Mouse (Mus musculus) liver, embryonic 15.5 days (tissue): ENCODE results near the gene Pltp. TPM values are rescaled to one million over a fixed set of nuclear protein-coding genes. Genes with fewer than 3 reads are reported as not detected.
A peak's percentile ranks its signal among the peaks of the same experiment; 100 is the strongest.

Source experiments
- ATAC-seq: fragments of 200-750 bp; cut with Nextera tagmentation; 2 replicates; pipeline ENCODE4 v1.8.0; 2017; ENCODE audit warnings: moderate number of reproducible peaks, mild to moderate bottlenecking, moderate library complexity; ENCODE audit not compliant: insufficient read depth
- H3K27ac ChIP-seq: fragments of 300-500 bp; sonication (generic); replicated peaks from 2 replicates; pipeline ENCODE4 v1.5.1; 2015; ENCODE audit warnings: mild to moderate bottlenecking, inconsistent platforms
- H3K27me3 ChIP-seq: fragments of 300-500 bp; sonication (generic); 2 replicates; pipeline ENCODE4 v1.6.1; 2015; ENCODE audit warnings: mild to moderate bottlenecking, inconsistent platforms
- H3K36me3 ChIP-seq: fragments of 300-500 bp; sonication (generic); replicated peaks from 2 replicates; pipeline ENCODE4 v1.6.1; 2015; ENCODE audit warnings: moderate library complexity, mild to moderate bottlenecking, inconsistent platforms
- H3K4me1 ChIP-seq: fragments of 300-500 bp; sonication (generic); replicated peaks from 2 replicates; pipeline ENCODE4 v1.6.1; 2015; ENCODE audit warnings: inconsistent platforms
- H3K4me2 ChIP-seq: fragments of 300-500 bp; sonication (generic); 2 replicates; pipeline ENCODE4 v1.6.1; 2015; ENCODE audit warnings: moderate library complexity, mild to moderate bottlenecking, inconsistent platforms
- H3K4me3 ChIP-seq: fragments of 300-500 bp; sonication (generic); replicated peaks from 2 replicates; pipeline ENCODE4 v1.5.1; 2015; ENCODE audit warnings: mild to moderate bottlenecking, inconsistent platforms
- H3K9ac ChIP-seq: fragments of 300-500 bp; sonication (generic); 2 replicates; pipeline ENCODE4 v1.6.1; 2015; ENCODE audit warnings: moderate library complexity, mild to moderate bottlenecking, inconsistent platforms
- H3K9me3 ChIP-seq: fragments of 300-500 bp; sonication (generic); replicated peaks from 2 replicates; pipeline ENCODE4 v1.6.1; 2016; ENCODE audit warnings: inconsistent platforms
- WGBS: fragments of 180-500 bp; shearing (Covaris S2); methylation state at CpG from one replicate; pipeline ENCODE4 v1.1.7; 2015; ENCODE audit warnings: mixed read lengths; ENCODE audit not compliant: insufficient replicate concordance; 5-methylcytosine and 5-hydroxymethylcytosine counted together
- polyA plus RNA-seq: library from polyadenylated mRNA; unstranded; fragments of >200 nt; fragmentation: Nextera tagmentation; extraction: Ambion mirVana; gene quantifications from 2 replicates; pipeline ENCODE4 v1.2.1, GENCODE M21; 2015

Pltp gene
- polyA plus RNA-seq, 1 experiment from 2014 or later = 17.8 TPM

DNA sequence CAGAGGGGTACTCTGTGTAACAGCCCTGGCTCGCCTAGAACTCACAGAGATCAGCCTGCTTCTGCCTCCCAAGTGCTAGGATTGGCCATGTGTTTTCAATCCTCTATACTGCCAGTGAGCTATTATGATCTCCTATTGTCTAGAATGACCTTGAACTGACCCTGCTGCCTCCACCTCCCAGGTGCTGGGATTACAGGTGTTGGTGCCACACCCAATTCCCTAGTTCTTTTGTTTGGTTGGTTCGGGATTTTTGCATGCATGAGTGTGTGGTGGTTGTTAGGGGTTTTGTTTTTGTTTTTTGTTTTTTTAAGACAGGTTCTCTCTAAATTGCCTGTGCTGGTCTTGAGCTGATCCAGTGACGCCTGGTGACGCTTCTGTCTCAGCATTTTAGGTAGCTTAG, 33.5 kb downstream of the Pltp start:
- Histone ChIP-seq H3K4me2 (peak overlapping the region; percentile 83), H3K4me1 (peaks cover 33% of the 10 kb centered on the region), H3K36me3 (peaks cover 39% of the 10 kb centered on the region), H3K27ac (no peak overlapping the region), H3K4me3 (peak overlapping the region; percentile 73; the same call in 1 of the 2 replicates), H3K27me3 (no peaks in the 10 kb centered on the region), H3K9ac (no peak overlapping the region), H3K9me3 (no peaks in the 10 kb centered on the region)
- no peak for ATAC-seq
- WGBS = 73% methylated on average over 4 of the region's 4 CpGs

DNA sequence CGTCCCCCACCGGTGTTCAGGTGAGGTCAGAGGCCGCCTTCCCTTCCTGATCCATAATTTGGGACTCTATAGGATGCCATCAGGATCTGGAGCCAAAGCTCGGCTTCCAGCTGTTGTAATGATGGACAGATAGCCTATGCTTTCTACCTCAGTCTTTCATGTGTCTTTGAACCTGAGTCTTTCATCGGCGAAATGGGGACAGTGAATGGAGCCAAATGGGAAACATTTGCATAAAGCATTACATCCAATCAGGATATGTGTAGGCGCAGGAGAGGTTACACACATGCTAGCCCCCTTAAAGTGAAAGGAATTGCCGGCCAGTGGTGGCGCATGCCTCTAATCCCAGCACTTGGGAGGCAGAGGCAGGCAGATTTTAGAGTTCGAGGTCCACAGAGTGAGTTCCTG, 34.3 kb downstream of the Pltp start:
- H3K4me2 ChIP-seq = peak overlapping the region; percentile 83
- WGBS = under 1% methylated on average over 10 of the region's 10 CpGs

DNA sequence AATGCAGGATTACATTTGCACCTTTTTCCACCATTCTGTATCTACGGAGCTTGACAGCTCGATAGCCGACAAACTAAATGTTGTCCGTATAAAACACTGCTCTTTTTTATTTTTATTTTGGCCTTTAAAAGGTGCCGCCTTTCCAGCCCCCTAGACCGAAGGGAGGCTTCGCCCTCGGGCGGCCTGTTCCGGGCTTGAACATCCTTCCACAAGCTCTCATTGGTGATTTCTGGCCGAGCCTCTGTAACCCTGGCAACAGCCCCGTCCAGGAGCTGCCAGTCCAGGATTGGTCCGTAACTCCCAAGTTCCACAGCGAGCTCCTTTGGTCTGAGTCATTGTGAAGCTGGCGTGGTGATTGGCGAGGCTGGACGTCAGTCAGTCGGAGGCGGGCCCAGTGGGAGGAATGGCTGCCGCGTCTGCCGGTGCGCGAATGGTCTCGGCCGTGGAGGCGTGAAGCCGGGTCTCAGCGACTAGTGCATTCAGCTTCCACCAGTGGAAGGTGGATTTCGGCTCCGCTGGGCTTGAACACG, 34.8 kb downstream of the Pltp start, which contains the start of gene Zswim1:
Gene Zswim1 (plus strand): TSS at position 51 of the 530 bp plus-strand sequence.
- peak; percentile 99 for ATAC-seq
- Histone ChIP-seq H3K4me3 (peak within 1 kb of the TSS; percentile 73), H3K4me1 (peaks cover 34% of the 10 kb centered on the region), H3K27ac (peak within 1 kb of the TSS; percentile 72), H3K9ac (peak within 1 kb of the TSS; percentile 71), H3K4me2 (peak within 1 kb of the TSS; percentile 83), H3K9me3 (no peaks in the 10 kb centered on the region), H3K27me3 (no peaks in the 10 kb centered on the region), H3K36me3 (peaks cover 39% of the 10 kb centered on the region)
- WGBS = 2% methylated on average over 32 of the region's 32 CpGs

More for the DNA sequence above, 34.3 kb downstream of the Pltp start:
- H3K9ac ChIP-seq = peak overlapping the region; percentile 71
- peak overlapping the region; percentile 73 for H3K4me3 ChIP-seq
- ATAC-seq = peak; percentile 59
- no peaks in the 10 kb centered on the region for H3K27me3 ChIP-seq
- no peaks in the 10 kb centered on the region for H3K9me3 ChIP-seq
- peak overlapping the region; percentile 72 for H3K27ac ChIP-seq
- H3K36me3 ChIP-seq = peaks cover 39% of the 10 kb centered on the region
- peaks cover 33% of the 10 kb centered on the region for H3K4me1 ChIP-seq

DNA sequence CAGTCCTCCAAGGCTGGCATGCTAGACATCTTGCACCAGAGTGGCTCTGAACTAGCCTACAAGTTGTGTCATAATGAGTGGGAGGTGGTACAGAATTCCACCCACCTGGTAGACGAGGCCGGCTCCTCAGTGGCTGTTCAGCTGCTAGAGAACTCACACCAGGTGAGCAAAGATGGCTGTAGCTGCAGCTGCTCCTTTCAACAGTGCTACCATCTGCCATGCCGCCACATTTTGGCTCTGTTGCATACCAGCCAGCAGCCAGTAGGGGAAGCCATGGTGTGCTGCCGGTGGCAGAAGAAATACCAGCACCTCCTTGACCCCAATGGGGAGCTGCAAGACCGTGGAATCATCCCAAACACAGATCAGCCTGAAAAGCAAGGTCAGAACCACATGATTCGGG, 36.5 kb downstream of the Pltp start:
- peaks cover 30% of the 10 kb centered on the region for H3K4me1 ChIP-seq
- H3K4me2 ChIP-seq = no peak overlapping the region
- H3K4me3 ChIP-seq = no peak overlapping the region
- H3K36me3 ChIP-seq = peaks cover 36% of the 10 kb centered on the region
- H3K27ac ChIP-seq = no peak overlapping the region
- H3K27me3 ChIP-seq = no peaks in the 10 kb centered on the region
- no peak overlapping the region for H3K9ac ChIP-seq
- no peak for ATAC-seq
- WGBS = 83% methylated on average over 6 of the region's 6 CpGs
- no peaks in the 10 kb centered on the region for H3K9me3 ChIP-seq

DNA sequence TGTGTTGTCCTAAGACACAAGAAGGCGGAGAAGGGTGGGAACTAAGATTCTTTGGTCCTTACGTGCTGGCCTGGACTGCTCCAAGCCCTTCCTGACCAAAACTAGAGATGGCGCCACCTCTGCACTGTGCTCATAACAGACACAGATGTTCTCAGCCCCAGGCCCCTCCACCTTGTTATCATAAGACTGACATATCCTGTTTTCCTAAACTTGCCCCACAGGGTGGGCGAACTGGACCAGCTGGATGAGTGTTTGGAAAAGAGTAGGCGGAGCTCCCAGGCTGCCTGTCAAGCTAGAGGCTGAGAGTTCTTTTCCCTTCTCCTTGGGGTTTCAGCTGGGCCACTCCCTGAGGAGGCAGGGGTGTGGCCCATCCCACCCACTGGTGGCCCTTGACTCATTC, 39.8 kb downstream of the Pltp start:
- no peaks in the 10 kb centered on the region for H3K27me3 ChIP-seq
- peaks cover 39% of the 10 kb centered on the region for H3K4me1 ChIP-seq
- H3K9me3 ChIP-seq = no peaks in the 10 kb centered on the region
- WGBS = 65% methylated on average over 5 of the region's 5 CpGs
- H3K27ac ChIP-seq = no peak overlapping the region
- ATAC-seq = no peak
- no peak overlapping the region for H3K9ac ChIP-seq
- H3K36me3 ChIP-seq = peaks cover 27% of the 10 kb centered on the region
- H3K4me2 ChIP-seq = no peak overlapping the region
- H3K4me3 ChIP-seq = no peak overlapping the region

DNA sequence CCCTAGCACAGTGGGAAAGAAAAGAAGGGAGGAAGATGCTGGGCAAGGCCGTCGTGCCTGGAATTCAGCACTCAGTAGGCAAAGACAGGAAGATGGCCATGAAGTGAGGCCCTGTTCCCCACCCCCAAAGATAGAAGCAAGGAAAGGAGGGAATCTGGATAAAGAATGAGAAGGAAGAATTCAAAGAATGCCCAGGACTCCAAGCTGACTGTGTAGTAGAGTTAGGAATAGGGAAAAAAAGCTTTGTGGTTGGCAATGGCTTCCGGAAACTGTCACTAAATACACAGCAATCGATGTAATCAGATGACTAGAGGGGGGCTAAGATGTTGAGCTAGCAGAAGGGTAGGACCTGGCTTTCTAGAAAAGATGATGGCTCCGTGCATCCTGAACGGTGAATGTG, 40.3 kb downstream of the Pltp start:
- no peak overlapping the region for H3K27ac ChIP-seq
- WGBS = 74% methylated on average over 6 of the region's 6 CpGs
- no peak for ATAC-seq

DNA sequence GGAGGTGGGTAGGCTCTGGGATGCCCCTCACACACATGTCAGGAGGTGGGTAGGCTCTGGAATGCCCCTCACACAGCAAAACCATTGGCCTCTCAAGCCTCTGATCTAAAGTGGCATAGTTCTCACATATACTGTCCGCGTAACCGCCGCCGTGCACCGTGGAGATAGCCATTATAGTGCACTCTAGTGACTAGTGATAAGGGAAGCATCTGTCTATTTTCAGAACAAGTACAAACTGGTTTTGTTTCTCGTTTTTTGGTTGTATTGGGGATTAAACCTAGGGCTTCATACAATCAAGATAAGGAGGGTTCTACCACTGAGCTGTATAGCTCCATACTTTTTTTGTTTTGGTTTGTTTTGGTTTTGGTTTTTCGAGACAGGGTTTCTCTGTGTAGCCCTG, 41.7 kb downstream of the Pltp start:
- Histone ChIP-seq H3K9me3 (no peaks in the 10 kb centered on the region), H3K4me3 (no peak overlapping the region), H3K9ac (no peak overlapping the region), H3K27me3 (no peaks in the 10 kb centered on the region), H3K27ac (peak overlapping the region; percentile 49), H3K4me1 (peaks cover 32% of the 10 kb centered on the region), H3K36me3 (peaks cover 20% of the 10 kb centered on the region), H3K4me2 (peak overlapping the region; percentile 41)
- peak; percentile 80 for ATAC-seq
- 55% methylated on average over 8 of the region's 8 CpGs for WGBS

More for the DNA sequence above, 40.3 kb downstream of the Pltp start:
- no peak overlapping the region for H3K4me3 ChIP-seq
- H3K27me3 ChIP-seq = no peaks in the 10 kb centered on the region
- peaks cover 30% of the 10 kb centered on the region for H3K36me3 ChIP-seq
- H3K4me1 ChIP-seq = peaks cover 35% of the 10 kb centered on the region
- no peaks in the 10 kb centered on the region for H3K9me3 ChIP-seq
- H3K4me2 ChIP-seq = no peak overlapping the region
- no peak overlapping the region for H3K9ac ChIP-seq

DNA sequence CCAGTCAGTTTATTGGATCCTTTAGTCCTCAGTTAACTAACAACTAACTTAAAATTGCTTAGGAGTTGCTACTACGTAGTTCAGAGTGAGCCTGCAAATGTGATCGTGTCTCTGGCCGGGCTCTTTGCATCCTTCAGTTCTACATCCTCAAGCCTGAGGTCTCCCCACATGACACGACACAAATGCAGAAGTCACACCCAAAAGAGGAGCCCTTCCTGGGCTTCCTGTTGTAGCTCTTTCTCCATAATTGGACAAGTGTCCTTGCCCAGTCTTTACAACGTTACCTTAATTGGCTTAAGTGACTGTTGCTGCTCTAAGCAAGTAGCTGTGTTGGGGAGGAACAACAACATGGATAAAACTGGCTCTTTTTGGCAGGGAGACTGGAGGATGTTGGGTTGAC, 42.2 kb downstream of the Pltp start:
- Histone ChIP-seq H3K27ac (peak overlapping the region; percentile 49), H3K36me3 (peaks cover 15% of the 10 kb centered on the region), H3K4me3 (no peak overlapping the region), H3K4me1 (peaks cover 32% of the 10 kb centered on the region), H3K27me3 (no peaks in the 10 kb centered on the region), H3K4me2 (peak overlapping the region; percentile 41), H3K9me3 (no peaks in the 10 kb centered on the region), H3K9ac (no peak overlapping the region)
- 44% methylated on average over 5 of the region's 5 CpGs for WGBS
- ATAC-seq = peak; percentile 66

DNA sequence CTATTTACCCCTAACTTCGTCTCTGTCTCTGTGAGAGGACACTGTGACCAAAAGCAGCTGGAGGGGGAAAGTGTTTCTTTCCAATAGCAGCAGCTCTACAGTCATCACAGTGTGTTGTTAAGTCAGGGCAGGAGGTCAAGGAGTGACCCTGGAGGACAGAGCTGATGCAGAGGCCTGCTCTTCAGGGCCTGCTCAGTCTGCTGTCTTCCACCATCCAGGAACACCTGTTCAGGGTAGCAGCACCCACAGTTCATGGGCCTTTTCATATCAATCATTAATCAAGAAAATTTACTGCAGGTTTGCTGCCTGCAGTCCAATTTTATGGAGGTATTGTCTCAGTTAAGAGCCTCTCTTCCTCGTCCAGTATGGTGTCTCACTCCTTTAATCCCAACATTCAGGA, 44.0 kb downstream of the Pltp start:
- H3K4me2 ChIP-seq = no peak overlapping the region
- no peak overlapping the region for H3K27ac ChIP-seq
- no peaks in the 10 kb centered on the region for H3K9me3 ChIP-seq
- ATAC-seq = no peak
- H3K4me1 ChIP-seq = peaks cover 32% of the 10 kb centered on the region
- 70% methylated on average over 2 of the region's 2 CpGs for WGBS
- no peaks in the 10 kb centered on the region for H3K27me3 ChIP-seq
- H3K9ac ChIP-seq = no peak overlapping the region
- no peak overlapping the region for H3K4me3 ChIP-seq
- peaks cover 24% of the 10 kb centered on the region for H3K36me3 ChIP-seq

DNA sequence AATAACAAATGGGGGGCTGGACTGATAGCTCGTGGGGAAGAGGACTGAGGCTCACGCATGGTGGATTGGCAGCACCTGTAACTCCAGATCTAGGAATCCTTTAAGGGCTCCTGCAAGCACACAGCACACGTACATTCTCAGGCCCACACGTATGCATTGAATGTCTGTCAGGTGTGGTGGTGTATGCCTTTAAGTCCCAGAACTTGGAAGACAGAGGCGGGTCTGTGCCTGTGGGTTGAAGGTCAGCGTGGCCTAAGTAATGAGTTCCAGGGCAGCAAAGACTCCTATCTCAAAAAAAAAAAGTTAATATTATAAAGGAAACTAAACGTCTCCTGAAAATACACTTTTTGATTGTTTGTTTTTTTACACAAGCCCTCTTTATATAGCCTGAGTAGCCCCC, 50.9 kb downstream of the Pltp start:
- ATAC-seq = no peak
- H3K9me3 ChIP-seq = no peaks in the 10 kb centered on the region
- peak overlapping the region; percentile 92; the same call in 1 of the 2 replicates for H3K4me3 ChIP-seq
- no peaks in the 10 kb centered on the region for H3K27me3 ChIP-seq
- H3K4me2 ChIP-seq = peak overlapping the region; percentile 91
- H3K4me1 ChIP-seq = peaks cover 39% of the 10 kb centered on the region
- 70% methylated on average over 7 of the region's 7 CpGs for WGBS
- H3K36me3 ChIP-seq = peaks cover 28% of the 10 kb centered on the region
- 0 out of 2 replicates have a peak overlapping the region, but pooled peaks have one; percentile 24 for H3K27ac ChIP-seq
- no peak overlapping the region for H3K9ac ChIP-seq

DNA sequence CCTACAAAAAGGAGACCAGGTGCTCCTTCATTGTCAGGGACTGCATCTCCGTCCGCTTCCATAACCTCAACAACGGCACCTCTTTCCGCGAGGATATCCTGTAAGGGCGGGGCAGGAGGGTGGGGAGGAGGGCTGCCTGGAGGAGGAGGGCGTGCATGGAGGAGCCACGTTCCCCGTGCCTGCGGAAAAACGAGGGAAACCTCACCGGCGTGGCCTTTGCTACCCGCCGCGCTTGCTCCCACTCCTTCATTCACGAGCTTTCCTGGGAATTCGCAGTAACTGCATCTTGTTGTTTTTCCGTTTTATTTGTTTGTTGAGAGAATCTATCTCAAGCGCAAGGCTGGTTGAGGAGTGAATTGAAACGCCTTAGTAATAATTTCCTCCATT, 52.2 kb downstream of the Pltp start:
- peak; percentile 79 for ATAC-seq
- under 1% methylated on average over 21 of the region's 21 CpGs for WGBS
- H3K9ac ChIP-seq = peak overlapping the region; percentile 75
- H3K27me3 ChIP-seq = no peaks in the 10 kb centered on the region
- peak overlapping the region; percentile 91 for H3K4me2 ChIP-seq
- peak overlapping the region; percentile 99 for H3K27ac ChIP-seq
- peak overlapping the region; percentile 92 for H3K4me3 ChIP-seq
- H3K4me1 ChIP-seq = peaks cover 39% of the 10 kb centered on the region
- no peaks in the 10 kb centered on the region for H3K9me3 ChIP-seq
- H3K36me3 ChIP-seq = peaks cover 40% of the 10 kb centered on the region
